Mouse (Mus musculus): Measurements from ENCODE around the gene Chd1l.

Chd1l gene

GRCm38 (mm10) chr3:97524835-97525234 is 85.2 kb downstream of the Chd1l start:
- Histone ChIP-seq H3K27me3 (ENCODE audit: control insufficient read depth, insufficient read depth, low read length, poor library complexity, severe bottlenecking) (no peaks in the 10 kb centered on the region), H3K36me3 (ENCODE audit: control insufficient read depth, insufficient read depth, low read length, poor library complexity, severe bottlenecking) (no peaks in the 10 kb centered on the region)
- peak; percentile 43 for DNase-seq (ENCODE audit: low read depth, low spot score)

- no peaks in the 10 kb centered on the region for H3K27me3 ChIP-seq (ENCODE audit: control insufficient read depth, insufficient read depth, low read length, poor library complexity, severe bottlenecking)
- H3K36me3 ChIP-seq (ENCODE audit: control insufficient read depth, insufficient read depth, low read length, poor library complexity, severe bottlenecking) = no peaks in the 10 kb centered on the region
- no peak for DNase-seq (ENCODE audit: low read depth, low spot score)
Observed at GRCm38 (mm10) chr3:97521946-97522731, 87.9 kb downstream of the Chd1l start.

- no peak for DNase-seq (ENCODE audit: low read depth, low spot score)
- Histone ChIP-seq H3K27me3 (ENCODE audit: control insufficient read depth, insufficient read depth, low read length, poor library complexity, severe bottlenecking) (no peaks in the 10 kb centered on the region), H3K36me3 (ENCODE audit: control insufficient read depth, insufficient read depth, low read length, poor library complexity, severe bottlenecking) (no peaks in the 10 kb centered on the region)
Observed at GRCm38 (mm10) chr3:97519883-97520282, 90.1 kb downstream of the Chd1l start.

GRCm38 (mm10) chr3:97512296-97512695 is 97.7 kb downstream of the Chd1l start:
- DNase-seq (ENCODE audit: low read depth, low spot score) = no peak
- H3K27me3 ChIP-seq (ENCODE audit: control insufficient read depth, insufficient read depth, low read length, poor library complexity, severe bottlenecking) = no peaks in the 10 kb centered on the region
- H3K36me3 ChIP-seq (ENCODE audit: control insufficient read depth, insufficient read depth, low read length, poor library complexity, severe bottlenecking) = no peaks in the 10 kb centered on the region
